Mouse (Mus musculus): ENCODE data around the gene Lysmd2.
"Not testable (repeated sequence)": the region's sequence is repeated elsewhere in the genome, so short reads cannot be mapped to it uniquely, and the experiment has no call there.

The Lysmd2 gene

DNA sequence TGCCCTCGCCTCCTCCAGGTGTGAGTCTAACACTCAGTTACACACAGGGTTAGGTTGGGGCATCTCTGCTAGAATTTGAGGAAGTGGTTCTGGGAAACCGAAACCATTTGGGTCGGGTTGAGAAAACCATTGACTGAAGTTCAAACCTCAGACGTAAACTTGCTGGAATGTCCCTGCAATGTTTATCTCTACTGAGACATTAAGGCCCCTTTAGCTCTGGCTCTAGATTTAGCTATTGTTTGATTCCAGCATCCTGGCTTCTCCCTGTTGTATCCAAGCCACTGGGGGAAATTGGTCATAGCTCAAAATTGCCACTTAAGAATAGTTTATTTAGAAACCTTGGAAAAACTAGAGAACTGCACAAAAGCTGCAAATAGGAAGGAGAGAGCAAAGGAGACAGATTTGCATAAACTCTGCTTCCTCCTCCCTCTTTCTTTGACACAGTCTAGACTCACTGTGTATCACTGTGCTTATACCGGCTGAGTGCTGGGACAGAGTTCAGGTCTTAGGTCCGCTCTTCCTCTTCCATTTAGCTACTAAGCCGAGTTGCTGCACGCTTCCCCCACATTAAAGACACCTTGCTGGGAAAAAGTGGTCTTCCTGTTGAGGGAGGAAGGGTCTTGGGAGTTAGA is 5.4 kb downstream of the Lysmd2 start:
- DNase-seq, result no peak

DNA sequence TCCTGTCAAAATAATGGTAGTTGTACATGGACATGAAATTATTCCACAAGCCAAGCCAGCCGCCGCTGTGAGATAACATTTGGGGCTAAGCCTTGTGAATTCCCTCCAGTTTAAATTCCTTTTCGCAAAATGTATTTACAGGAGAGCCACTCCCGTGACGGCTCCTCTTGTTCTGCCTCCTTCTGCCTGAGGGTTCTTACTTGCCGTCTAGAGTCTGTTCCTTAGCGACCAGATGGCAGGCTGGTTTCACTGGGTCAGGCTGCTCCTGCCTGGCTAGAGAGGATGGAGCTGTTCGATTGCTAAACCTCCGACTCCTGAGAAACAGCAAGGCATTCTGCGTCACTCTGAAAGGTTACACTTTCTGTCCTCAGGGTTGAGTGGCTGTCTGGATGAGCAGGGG is 6.6 kb downstream of the Lysmd2 start:
- no peak for DNase-seq

DNA sequence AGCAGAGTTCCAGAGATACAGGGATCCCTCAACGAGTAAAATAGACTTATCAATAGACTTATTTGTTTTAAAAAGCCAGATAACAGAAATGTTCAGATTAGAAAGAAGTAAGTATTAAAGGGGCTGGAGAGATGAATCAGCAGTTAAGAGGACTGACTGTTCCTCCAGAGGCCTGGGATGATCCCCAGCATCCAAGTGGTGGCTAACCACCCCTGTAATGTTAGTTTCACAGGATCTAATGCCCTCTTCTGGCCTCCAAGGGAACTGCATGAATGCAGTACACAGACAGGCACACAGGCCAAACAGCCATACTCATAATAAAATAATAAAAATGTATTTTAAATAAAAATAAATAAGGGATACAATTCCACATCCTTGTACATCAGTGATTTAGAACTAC is 7.4 kb downstream of the Lysmd2 start:
- DNase-seq, result peak in 1 of 2 experiments; percentile 21

DNA sequence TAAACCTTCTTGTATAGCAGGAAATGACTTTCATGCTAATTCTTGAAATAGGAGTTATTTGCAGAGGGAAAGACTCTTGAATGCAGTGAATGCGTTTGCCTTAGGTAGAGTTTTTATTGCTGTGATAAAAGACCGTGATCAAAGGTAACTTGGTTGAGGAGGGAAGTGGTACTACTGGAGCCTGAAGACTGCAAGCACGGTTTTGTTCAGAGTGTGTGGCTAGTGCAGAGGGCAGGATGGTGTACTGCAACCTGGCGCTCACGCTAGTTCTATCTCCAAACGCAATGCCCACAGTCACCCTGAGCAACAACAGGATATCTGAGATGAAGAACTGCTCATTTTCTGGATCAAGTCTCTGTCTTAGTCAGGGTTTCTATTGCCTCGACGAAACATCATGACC is 8.1 kb downstream of the Lysmd2 start:
- DNase-seq, result no peak

DNA sequence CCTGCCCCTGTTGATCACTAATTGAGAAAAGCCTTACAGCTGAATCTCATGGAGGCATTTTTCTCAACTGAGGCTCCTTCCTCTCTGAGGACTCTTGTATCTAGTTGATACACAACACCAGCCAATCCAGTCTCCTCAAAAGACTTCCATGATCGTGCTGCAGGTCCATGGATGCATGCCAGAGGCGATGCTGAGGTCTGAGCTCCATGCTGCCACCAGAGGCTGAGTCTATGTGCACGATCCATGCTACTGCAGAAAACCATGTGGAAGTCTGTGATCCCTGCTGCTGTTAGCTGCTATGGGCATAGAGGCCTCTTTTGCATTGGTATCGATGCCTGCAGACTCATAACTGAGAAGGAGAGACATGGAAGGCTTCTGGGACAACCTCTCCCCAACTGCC is 8.7 kb downstream of the Lysmd2 start:
- no peak for DNase-seq

DNA sequence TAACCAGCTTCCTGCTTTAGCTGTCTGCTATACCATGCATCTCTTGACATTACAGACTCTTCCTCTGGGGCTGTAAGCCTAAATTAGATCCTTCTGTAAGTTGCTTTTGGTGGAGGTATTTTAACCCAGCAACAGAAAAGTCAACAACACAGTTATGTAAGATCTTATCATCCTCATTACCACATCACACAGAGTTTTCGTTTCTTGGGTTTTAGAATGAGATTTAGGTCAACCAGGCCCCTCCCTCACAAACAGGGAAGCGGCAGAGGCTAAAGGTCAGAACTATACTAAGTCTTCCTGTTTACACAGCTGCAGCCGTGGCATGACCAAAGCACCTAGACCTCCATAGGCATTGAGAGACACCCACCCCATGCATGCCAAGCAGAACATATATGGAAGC is 19.9 kb downstream of the Lysmd2 start:
- DNase-seq, result no peak

DNA sequence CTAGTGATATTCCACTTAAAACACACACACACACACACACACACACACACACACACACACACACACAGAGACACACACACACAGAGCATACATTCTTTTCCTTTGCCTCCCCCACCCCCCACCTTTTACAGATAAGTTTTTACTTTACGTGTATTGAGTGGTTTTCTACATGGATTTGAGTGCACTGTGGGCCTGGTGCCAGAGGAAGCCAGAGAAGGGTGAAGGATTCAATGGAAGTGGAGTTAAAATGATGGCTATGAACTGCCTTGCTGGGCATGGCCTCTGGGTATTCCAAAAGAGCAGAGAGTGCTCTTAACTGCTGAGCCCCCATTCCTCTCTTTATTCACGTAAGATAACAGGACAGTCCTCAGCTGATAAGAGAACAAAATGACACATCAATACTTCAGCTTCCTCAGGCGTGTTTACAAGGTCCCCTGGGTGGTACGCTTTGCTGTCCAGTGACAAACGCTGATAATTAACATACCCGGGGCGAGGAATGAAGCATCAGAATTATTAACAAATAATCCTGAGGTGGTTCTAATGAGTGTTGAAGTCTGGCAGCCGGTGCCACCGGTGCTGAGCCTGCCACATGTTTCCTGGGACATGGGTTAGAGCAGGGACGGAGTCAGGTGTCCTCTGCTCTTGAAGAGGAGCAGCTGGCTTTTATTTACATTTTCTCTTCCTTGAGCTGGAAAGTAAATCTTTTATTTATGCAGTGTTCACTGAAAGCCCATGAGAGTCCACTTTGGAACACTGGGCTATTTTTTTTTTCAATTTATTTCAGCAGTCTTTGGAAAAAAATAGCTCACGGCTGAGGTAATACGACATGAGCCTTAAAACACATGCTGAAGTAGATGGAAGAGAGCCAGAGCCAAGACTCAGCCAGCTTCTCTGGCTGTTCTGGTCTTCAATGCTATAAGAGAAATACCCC is 28.7 kb downstream of the Lysmd2 start:
- DNase-seq, result no peak

DNA sequence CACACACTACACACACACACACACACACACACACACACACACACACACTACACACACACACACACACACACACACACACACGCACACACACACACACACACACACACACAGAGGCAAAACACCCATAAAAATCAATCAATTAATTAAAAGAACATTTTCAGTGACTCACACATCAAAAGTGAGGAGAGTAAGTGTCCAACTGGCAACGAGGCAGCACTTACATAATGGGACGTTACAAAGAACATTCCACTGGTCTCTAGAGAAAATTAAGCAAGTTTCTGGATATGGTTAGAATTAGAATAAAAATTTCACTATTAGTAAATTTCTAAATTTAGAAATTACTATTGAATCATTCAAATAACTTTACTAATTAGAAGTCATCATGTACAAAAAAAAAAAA is 30.9 kb downstream of the Lysmd2 start:
- DNase-seq, result not testable (repeated sequence)

DNA sequence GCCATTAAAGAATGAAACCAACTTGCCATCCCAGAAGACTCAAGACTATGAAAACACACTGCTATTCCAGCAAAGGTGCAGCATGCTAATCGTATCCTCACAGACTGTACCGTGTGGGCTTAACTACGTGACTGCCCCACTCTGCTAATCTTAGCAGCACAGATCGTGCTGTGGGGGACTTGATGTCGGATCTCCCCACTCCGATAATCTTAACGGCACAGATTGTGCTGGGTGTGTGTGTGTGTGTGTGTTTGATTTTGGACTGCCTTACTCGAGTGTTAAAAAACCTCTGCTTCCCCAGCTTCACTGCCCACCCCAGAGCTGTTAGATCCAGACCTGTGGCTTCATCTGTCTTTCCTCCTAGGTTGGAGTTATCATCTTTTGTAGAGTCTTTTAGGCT is 35.4 kb downstream of the Lysmd2 start:
- DNase-seq, result no peak

DNA sequence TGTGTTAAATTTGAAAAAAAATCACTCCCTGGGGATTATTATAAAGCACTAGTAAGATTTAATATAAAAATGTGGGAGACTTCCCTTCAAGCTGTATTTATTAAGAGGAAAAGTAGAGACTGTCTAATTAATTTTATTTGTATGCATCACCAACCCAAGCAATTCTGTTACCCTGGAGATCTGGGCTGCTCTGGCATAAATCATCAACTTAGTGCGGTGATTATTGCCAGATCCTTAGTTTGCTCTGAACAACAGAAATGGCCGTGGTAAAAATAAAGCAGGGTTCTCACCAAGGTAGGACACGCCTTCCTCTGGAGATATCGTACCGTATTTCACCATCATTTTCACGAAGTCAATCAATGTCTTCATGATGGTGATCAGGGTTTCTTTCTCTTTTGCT is 39.8 kb downstream of the Lysmd2 start:
- no peak for DNase-seq

DNA sequence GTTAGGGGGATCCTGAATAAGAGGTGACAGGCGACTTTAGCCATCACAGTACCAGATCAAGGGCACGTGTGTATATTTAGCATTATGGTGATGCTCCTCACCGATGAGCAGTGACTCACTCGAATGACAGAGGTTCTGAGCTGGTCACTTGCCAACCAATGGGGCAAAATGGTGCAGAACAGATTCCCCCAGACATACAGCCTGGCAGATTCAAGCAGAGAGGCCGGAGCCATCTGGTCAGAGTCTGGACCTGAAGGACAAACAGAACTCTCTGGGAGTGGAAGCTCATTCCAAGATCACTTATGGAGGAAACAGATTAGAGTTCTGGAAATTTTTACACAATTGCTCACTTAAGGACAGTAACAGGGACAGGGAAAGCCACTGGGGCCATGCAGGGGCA is 41.1 kb downstream of the Lysmd2 start:
- no peak for DNase-seq

DNA sequence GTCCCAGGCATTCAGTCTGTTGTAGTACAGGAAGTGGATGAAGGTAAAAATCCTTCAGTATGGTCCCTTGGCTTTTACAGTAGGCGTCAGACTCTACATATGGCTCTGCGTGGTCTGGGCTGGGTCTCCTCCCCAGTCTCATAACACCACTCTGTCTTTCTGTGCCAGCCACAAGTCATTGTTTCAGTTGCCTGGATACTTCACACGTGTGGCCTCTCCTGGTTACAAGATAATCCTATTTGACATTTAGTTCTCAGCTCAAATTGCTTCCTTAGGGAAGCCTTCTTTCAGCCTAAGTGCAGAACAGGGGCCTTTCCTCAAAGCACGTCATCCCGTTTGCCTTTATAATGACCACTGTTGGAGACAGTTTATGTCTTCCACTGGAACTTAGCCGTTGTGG is 47.2 kb downstream of the Lysmd2 start:
- DNase-seq, result no peak

DNA sequence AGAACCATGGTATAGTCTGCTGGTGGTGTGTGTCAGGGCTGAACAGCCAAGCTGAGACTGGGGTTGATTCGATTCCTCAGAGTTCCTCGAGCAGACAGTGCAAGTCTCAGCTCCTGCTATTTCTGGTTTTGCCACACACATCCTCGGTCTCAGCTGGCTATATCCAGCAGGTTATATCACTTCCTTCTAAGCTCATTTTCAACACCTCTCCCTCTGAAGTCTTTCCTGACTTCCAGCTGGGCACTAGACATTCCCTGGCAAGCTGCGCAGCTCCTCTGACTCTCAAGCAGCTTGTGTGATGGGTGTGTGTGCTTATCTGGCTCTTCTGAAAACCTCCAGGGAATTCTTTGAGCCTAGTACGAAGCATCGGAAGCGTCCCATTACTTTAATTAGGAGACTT is 50.7 kb downstream of the Lysmd2 start:
- no peak for DNase-seq

DNA sequence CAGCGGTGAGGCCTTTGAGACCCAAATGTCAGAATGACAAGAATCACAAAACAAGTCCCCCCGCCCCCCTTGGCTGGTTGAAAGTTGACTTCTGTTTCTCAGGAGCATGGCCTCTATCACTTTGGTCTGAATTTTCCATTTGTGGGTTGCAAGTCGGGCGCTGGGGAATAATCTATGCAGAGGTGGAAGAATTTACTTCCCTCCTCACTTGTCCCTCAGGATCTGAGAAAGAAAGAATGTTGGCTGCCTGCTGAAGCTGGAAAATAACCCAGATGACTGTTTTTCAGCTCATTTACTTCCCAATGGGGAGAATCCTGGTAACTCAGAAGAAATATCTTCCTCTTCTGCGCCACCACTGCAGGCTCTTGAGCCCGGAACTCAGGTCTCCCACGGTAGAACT is 52.8 kb downstream of the Lysmd2 start:
- DNase-seq, result no peak

DNA sequence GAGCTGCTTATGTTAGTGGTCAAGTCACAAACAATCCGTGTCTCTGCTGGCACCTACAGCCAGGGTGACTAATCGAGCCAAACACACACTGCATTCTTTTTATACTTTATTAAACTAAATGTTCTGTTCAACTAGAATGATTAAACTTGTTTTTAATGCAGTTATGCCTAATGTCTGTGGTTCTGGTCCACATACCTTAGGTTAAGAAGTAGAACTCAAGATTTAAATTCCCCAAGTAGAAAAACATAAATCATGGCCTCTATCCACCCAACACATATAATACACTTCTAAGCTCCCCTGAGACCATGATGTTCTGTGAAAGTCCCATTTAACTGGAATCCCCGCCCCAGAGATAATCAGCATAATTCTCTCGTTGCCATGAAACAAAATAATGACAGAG is 54.1 kb downstream of the Lysmd2 start:
- no peak for DNase-seq

DNA sequence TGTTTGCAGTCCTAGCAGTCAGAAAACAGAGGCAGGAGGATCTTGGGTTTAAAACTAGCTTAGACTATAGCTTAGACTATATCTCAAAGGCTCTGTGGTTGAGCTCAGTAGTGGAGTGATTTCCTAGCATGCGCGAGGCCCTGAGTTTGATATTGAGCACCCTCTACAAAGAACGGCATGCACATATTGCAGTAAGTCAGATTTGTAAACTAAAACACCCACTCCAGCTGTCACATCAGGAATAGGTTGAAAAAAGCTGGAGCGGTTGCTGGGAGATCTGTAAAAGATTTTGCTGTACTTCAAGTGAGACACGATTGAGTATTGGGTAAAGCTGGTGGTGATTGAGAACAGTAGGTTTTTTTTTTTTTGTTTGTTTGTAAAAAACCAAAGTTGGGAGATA is 55.1 kb downstream of the Lysmd2 start:
- no peak for DNase-seq

DNA sequence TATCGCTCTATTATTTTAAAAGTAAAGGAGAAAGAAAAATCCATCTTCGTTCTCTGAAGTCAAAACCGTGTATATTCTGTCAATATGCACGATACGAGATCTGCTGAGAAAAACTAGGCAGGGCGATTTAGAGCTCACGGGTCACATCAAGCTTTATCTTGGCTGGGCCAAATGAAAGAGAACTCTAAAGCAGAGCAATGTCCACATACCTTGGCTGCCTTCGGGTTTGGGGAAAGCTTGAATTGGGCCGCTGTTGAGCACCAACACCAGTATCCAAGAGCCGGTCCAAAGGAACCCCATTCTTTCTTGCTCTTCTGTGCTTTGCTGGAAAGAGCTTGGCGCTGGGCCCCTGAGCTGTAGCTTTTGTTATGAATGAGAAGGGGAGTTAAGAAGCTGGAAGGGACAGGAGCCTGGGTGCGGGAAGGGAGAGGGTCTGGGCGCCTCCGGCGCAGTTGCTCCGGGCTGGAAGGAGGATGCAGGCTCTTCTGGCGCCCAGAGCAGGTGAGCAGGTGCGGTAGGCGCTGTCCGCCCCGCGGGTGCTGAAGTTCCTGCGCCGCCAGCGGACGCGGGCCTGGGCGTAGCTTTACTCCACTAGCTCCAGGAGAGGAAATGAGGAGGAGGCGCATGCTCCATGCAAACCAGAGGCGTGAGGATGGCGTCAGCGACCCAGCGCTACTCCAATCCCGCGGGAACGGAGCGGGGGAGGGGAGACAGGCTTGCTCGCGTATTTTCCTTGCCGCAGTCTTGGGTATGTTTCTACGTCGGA is 58.1 kb downstream of the Lysmd2 start, which contains the start of gene Scg3:
Gene Scg3 (minus strand): TSS at position 631 of the 766 bp plus-strand sequence.
- peak; percentile 40 to 85 for DNase-seq

DNA sequence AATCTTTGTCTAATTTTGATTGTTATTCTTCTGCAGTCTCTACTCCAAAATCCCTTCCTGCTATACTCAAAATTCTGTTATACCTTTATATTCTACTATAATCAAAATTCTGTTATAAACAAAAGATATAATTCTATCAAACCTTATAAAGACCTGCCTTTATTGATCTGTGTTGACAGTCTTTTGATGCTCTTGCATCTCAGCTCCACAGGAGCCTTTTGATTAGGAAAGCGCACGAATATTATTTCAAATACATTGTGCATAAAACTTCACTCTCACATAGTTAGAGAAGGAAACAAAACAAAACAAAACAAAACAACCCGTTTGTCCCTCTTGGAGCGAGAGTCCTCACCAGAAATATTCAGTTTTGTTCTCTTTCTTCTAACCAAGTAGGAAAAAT is 58.8 kb downstream of the Lysmd2 start:
- DNase-seq, result no peak

DNA sequence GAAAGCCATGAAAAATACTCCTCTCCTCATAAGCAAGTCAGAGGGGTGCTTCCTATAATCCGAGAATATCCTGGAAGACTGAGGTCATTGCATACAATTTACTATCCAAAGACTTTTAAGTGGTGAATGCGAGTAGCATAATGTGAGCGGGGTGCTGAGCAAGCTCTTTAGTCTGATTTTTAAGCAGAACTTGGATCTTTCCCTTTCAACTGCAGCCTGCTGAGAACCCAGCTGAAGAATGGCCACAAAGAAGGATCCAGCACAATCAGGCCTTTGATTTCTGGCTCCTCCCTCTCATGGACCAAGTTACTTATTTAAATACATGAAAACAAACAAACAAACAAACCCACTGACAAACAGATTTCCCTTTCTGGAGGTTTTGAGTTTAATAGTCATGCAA is 59.2 kb downstream of the Lysmd2 start:
- DNase-seq, result no peak
